Mouse (Mus musculus): ENCODE data around the gene Creb3l1. TPM values are rescaled to one million over a fixed set of nuclear protein-coding genes. Genes with fewer than 3 reads are reported as not detected.

The Creb3l1 gene
- polyA plus RNA-seq, 1 experiment from 2014 or later: 2.1 TPM

DNA sequence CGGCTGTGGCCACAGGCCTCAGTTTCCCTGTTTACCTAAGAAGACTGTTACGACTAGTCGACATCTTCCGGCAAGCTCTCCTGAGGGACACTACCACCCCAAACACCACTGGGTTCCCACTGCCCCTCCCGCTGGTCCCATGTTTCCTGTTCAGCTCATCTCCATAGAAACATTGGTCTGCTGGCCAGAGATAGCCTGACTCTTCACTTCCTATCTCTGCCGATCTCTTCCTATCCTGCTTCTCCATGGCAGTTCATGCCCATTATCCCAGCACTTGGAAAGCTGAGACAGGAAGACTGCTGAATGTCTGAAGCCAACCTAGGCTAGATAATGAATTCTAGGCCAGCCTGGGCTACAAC is 76.2 kb downstream of the Creb3l1 start:
- no peak overlapping the region for H3K4me3 ChIP-seq (ENCODE audit: low read depth, low read length)
- no peak overlapping the region for H3K27ac ChIP-seq (ENCODE audit: low read depth, low read length)
- H3K9ac ChIP-seq (ENCODE audit: low read length): peak overlapping the region; percentile 4; the same call in 1 of the 2 replicates
- H3K36me3 ChIP-seq (ENCODE audit: control insufficient read depth, insufficient read depth, low read length): no peaks in the 10 kb centered on the region
- H3K4me1 ChIP-seq (ENCODE audit: control insufficient read depth, insufficient read depth, low read length): peaks cover 27% of the 10 kb centered on the region
- ATAC-seq (ENCODE audit: low FRiP score) (no peak), DNase-seq (ENCODE audit: low spot score, missing footprints) (no peak)
- WGBS: 78% methylated on average over 6 of the region's 6 CpGs
- no peak overlapping the region for H3K4me2 ChIP-seq
- no peaks in the 10 kb centered on the region for H3K9me3 ChIP-seq (ENCODE audit: control insufficient read depth, low read length)
- H3K27me3 ChIP-seq (ENCODE audit: control insufficient read depth, insufficient read depth, low read length): no peaks in the 10 kb centered on the region

DNA sequence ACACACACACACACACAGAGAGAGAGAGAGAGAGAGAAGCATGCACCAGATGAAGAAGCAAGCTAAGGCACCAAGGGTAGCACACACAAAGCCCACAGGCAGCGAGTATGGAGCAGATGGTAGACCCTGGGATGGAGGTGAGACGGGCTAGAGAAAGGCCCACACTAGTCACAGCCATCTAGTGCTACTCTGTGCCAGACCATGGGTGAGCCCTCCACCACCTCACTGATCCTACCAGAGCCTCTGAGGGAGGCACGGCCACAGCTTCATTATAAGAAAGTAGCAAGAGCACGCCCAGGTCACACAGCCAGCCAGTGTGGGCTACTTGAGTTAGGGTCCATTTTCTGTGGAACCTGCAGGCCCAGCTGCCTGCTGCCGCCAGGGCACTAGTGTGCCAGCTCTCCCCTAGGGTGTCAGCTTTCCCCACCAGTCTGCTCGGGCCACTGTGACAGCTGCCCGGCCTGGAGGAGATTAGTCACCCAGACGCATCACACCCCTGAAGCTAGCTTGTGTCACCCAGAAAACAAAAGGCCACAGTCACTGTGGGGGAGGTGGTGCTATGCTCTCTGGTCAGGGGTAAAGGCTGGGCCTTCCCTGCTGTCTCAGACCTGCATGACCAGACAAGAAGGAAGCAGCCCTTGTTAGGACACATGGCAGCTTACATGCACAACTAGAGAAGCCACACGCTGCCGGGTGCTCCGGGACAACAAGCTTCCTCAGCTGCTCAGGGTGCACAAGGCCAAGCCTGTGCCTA is 76.7 kb downstream of the Creb3l1 start:
- no peak overlapping the region for H3K4me3 ChIP-seq (ENCODE audit: low read depth, low read length)
- ATAC-seq (ENCODE audit: low FRiP score): no peak
- peak overlapping the region; percentile 4; the same call in 1 of the 2 replicates for H3K9ac ChIP-seq (ENCODE audit: low read length)
- no peaks in the 10 kb centered on the region for H3K9me3 ChIP-seq (ENCODE audit: control insufficient read depth, low read length)
- DNase-seq (ENCODE audit: low spot score, missing footprints): no peak
- no peak overlapping the region; the same call in 1 of the 2 replicates for H3K27ac ChIP-seq (ENCODE audit: low read depth, low read length)
- 52% methylated on average over 11 of the region's 11 CpGs for WGBS
- no peak overlapping the region for H3K4me2 ChIP-seq
- peaks cover 27% of the 10 kb centered on the region for H3K4me1 ChIP-seq (ENCODE audit: control insufficient read depth, insufficient read depth, low read length)
- no peaks in the 10 kb centered on the region for H3K36me3 ChIP-seq (ENCODE audit: control insufficient read depth, insufficient read depth, low read length)
- no peaks in the 10 kb centered on the region for H3K27me3 ChIP-seq (ENCODE audit: control insufficient read depth, insufficient read depth, low read length)

DNA sequence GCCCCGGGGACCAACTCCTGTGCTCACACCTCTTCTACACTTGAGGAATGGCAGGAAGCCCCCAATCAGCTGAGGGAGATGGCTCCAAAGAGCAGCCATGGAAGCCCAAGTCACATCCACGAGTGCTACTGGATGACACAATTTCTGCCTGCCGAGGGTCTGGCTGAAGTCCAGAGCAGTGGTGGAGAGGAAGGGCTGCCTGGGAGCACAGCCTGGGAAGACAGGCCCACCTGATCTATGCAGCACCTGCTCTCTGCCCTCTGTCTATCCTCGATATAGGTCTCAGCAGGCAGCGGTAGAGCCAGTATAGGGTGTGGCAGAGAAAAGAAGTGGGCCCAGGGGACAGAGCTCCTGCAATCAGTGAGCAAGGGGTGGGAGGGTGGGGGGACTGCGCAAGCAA is 77.5 kb downstream of the Creb3l1 start:
- ATAC-seq (ENCODE audit: low FRiP score) (no peak), DNase-seq (ENCODE audit: low spot score, missing footprints) (no peak)
- WGBS: 76% methylated on average over 6 of the region's 6 CpGs
- Histone ChIP-seq H3K9me3 (ENCODE audit: control insufficient read depth, low read length) (no peaks in the 10 kb centered on the region), H3K36me3 (ENCODE audit: control insufficient read depth, insufficient read depth, low read length) (no peaks in the 10 kb centered on the region), H3K4me2 (no peak overlapping the region), H3K4me1 (ENCODE audit: control insufficient read depth, insufficient read depth, low read length) (peaks cover 27% of the 10 kb centered on the region), H3K27me3 (ENCODE audit: control insufficient read depth, insufficient read depth, low read length) (no peaks in the 10 kb centered on the region), H3K9ac (ENCODE audit: low read length) (no peak overlapping the region), H3K4me3 (ENCODE audit: low read depth, low read length) (no peak overlapping the region), H3K27ac (ENCODE audit: low read depth, low read length) (no peak overlapping the region)

DNA sequence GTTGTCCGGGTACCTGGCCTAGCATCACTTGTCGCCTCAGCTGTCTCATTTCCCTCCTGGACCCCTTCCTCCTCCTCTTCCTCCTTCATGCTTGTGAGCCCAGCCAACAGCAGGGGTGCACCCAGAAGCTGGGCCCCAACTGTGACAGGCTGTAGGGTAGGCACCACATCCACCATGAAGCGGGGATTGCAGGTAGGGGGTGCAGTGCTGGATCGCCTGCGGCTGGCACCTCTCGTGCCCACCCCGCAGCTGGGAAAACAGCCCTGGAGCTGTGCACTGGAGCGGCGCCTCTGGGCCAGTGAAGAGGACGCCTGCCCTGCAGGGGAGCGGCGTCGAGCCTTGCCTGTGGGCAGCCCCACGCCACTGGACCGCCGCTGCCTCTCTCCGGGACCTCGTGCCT is 78.8 kb downstream of the Creb3l1 start, which contains the start of gene Gm9821:
Gm9821 (plus strand) TSS at position 221 of the 400 bp plus-strand sequence.
- Histone ChIP-seq H3K4me2 (no peak within 1 kb of the TSS), H3K4me3 (ENCODE audit: low read depth, low read length) (no peak within 1 kb of the TSS), H3K4me1 (ENCODE audit: control insufficient read depth, insufficient read depth, low read length) (peaks cover 24% of the 10 kb centered on the region), H3K9me3 (ENCODE audit: control insufficient read depth, low read length) (no peaks in the 10 kb centered on the region), H3K27ac (ENCODE audit: low read depth, low read length) (no peak within 1 kb of the TSS), H3K36me3 (ENCODE audit: control insufficient read depth, insufficient read depth, low read length) (no peaks in the 10 kb centered on the region), H3K9ac (ENCODE audit: low read length) (no peak within 1 kb of the TSS), H3K27me3 (ENCODE audit: control insufficient read depth, insufficient read depth, low read length) (no peaks in the 10 kb centered on the region)
- DNase-seq (ENCODE audit: low spot score, missing footprints) (no peak), ATAC-seq (ENCODE audit: low FRiP score) (no peak)
- 80% methylated on average over 18 of the region's 18 CpGs for WGBS

DNA sequence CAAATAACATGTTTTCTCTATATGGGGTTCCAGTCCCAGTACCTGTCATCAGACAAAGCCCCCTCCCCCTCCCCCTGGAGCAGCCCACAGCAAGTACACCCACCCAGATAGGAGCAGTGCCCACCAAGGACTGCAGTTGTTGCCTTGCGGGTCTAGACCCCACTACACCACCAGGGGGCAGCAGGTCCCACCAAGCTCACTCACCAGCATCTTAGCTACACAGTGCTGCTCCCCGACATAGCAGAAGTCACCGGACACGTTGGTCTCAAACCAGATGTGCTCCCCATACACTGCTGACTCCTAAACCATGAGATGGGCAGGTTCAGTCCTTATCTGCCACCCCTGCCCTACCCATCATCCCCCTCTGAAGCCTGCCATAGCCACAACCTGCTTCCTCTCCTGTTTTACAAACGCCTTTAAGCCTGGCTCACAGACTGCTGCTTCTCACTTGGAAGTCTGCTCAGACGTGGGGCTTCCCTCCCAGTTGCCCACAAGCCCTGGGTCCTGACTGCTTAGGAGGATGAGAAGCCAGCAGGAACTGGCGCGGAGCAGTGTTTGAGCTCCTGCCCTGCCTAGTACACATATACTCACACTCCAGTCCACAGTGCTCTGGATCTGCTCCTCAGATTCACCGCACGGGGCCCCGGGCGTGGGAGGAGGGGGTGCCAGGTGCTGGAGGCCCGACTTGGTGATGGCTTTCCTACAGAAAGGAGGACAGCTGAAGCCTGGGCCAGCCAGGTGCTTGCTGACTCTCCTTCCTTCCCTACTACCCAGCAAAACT is 79.9 kb downstream of the Creb3l1 start:
- no peaks in the 10 kb centered on the region for H3K9me3 ChIP-seq (ENCODE audit: control insufficient read depth, low read length)
- no peak overlapping the region for H3K4me3 ChIP-seq (ENCODE audit: low read depth, low read length)
- H3K4me2 ChIP-seq: no peak overlapping the region
- DNase-seq (ENCODE audit: low spot score, missing footprints): peak; percentile 95
- no peaks in the 10 kb centered on the region for H3K27me3 ChIP-seq (ENCODE audit: control insufficient read depth, insufficient read depth, low read length)
- peaks cover 13% of the 10 kb centered on the region for H3K4me1 ChIP-seq (ENCODE audit: control insufficient read depth, insufficient read depth, low read length)
- 53% methylated on average over 13 of the region's 13 CpGs for WGBS
- H3K9ac ChIP-seq (ENCODE audit: low read length): no peak overlapping the region
- ATAC-seq (ENCODE audit: low FRiP score): peak; percentile 76
- H3K27ac ChIP-seq (ENCODE audit: low read depth, low read length): no peak overlapping the region
- no peaks in the 10 kb centered on the region for H3K36me3 ChIP-seq (ENCODE audit: control insufficient read depth, insufficient read depth, low read length)

DNA sequence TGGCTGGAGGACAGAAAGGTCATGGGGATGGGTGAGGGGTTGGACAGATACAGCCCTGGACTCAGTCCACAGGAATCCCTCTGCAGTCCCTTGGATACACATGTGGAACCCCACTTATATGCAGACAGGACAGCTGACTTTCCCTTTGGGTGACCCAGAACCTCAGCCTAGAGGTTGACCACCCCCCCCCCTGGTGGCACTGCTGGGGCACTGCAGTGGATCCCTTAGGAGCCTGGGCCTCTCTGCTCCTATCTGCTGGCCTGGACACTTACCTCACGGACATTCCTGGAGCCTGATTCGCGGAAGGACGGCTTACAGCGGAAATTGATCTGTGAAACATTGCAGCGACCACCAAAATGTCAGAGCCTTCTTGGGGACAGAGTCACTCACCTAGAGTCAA is 81.9 kb downstream of the Creb3l1 start:
- Histone ChIP-seq H3K4me2 (no peak overlapping the region), H3K4me3 (ENCODE audit: low read depth, low read length) (no peak overlapping the region), H3K27me3 (ENCODE audit: control insufficient read depth, insufficient read depth, low read length) (no peaks in the 10 kb centered on the region), H3K9ac (ENCODE audit: low read length) (no peak overlapping the region), H3K4me1 (ENCODE audit: control insufficient read depth, insufficient read depth, low read length) (peaks cover 5% of the 10 kb centered on the region), H3K9me3 (ENCODE audit: control insufficient read depth, low read length) (no peaks in the 10 kb centered on the region), H3K36me3 (ENCODE audit: control insufficient read depth, insufficient read depth, low read length) (peaks cover 7% of the 10 kb centered on the region), H3K27ac (ENCODE audit: low read depth, low read length) (no peak overlapping the region)
- DNase-seq (ENCODE audit: low spot score, missing footprints) (no peak), ATAC-seq (ENCODE audit: low FRiP score) (no peak)
- 74% methylated on average over 6 of the region's 6 CpGs for WGBS

DNA sequence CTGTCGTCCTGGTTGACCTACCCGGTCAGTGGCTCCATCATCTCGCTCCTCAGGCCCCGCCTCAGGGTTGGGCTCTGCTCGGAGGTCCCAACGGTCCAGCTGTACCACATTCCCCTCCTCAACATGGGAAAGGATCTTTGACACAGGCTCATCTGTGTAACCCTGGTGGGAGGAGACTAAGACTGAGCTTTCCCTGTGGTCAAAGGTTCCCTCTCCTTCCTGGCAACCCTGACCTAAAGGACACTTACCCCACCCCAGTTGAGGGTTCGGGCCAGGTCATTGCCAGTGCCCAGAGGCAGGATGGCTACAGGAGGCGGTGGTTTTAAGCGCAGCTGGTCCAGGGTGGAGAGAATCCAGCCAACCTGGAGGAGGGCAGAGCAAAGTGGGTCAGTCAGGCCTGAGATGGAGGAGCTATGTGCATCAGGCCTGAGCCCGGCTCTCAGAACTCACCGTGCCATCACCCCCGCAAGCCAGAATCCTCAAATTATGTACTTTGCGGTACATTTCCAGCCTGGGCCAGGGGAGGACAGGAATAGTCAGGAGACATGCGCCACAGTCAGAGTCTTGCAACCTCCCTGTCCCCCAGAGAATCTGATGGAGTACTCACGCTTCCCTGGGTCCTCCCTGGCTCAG is 84.9 kb downstream of the Creb3l1 start:
- Histone ChIP-seq H3K9ac (ENCODE audit: low read length) (no peak overlapping the region), H3K9me3 (ENCODE audit: control insufficient read depth, low read length) (no peaks in the 10 kb centered on the region), H3K36me3 (ENCODE audit: control insufficient read depth, insufficient read depth, low read length) (peaks cover 11% of the 10 kb centered on the region), H3K4me2 (no peak overlapping the region), H3K4me1 (ENCODE audit: control insufficient read depth, insufficient read depth, low read length) (peaks cover 2% of the 10 kb centered on the region; the same call in 1 of the 2 replicates), H3K27ac (ENCODE audit: low read depth, low read length) (no peak overlapping the region), H3K27me3 (ENCODE audit: control insufficient read depth, insufficient read depth, low read length) (no peaks in the 10 kb centered on the region), H3K4me3 (ENCODE audit: low read depth, low read length) (no peak overlapping the region)
- ATAC-seq (ENCODE audit: low FRiP score): no peak
- peak; percentile 54 for DNase-seq (ENCODE audit: low spot score, missing footprints)
- 82% methylated on average over 15 of the region's 15 CpGs for WGBS

DNA sequence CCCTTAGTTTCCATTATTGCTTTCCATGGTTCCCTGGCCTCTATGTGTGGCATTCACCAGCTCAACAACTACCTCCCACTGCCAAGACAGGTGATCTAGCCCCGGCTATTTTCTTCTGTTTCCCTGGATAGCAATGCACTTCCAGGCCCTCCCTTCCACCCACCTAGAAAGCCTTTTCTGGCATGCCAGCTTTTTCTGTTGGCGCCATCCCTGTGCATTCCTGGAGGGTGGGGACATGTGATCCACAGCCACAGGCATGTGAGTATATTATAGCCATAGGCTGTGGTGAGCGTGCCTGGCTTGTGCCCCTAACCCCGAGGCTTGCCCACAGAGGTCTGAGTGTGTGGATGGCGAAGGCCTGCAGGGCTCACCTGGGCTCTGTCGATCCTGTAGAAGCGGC is 88.1 kb downstream of the Creb3l1 start:
- no peak overlapping the region for H3K9ac ChIP-seq (ENCODE audit: low read length)
- no peaks in the 10 kb centered on the region for H3K9me3 ChIP-seq (ENCODE audit: control insufficient read depth, low read length)
- peaks cover 11% of the 10 kb centered on the region for H3K36me3 ChIP-seq (ENCODE audit: control insufficient read depth, insufficient read depth, low read length)
- H3K27ac ChIP-seq (ENCODE audit: low read depth, low read length): no peak overlapping the region
- ATAC-seq (ENCODE audit: low FRiP score) (no peak), DNase-seq (ENCODE audit: low spot score, missing footprints) (no peak)
- no peak overlapping the region for H3K4me3 ChIP-seq (ENCODE audit: low read depth, low read length)
- H3K4me1 ChIP-seq (ENCODE audit: control insufficient read depth, insufficient read depth, low read length): peaks cover 23% of the 10 kb centered on the region
- H3K4me2 ChIP-seq: no peak overlapping the region
- H3K27me3 ChIP-seq (ENCODE audit: control insufficient read depth, insufficient read depth, low read length): no peaks in the 10 kb centered on the region
- WGBS: 86% methylated on average over 7 of the region's 7 CpGs

All from midbrain, embryonic 11.5 days (tissue).